Mouse (Mus musculus) neural tube, embryonic 14.5 days (tissue): Measurements from ENCODE around the gene Nkain1. TPM values are rescaled to one million over a fixed set of nuclear protein-coding genes. Genes with fewer than 3 reads are reported as not detected.

Experiments
- ATAC-seq: fragments of 200-750 bp; cut with Nextera tagmentation; 2 replicates; pipeline ENCODE4 v1.8.0; 2017; ENCODE audit warnings: low read depth, mild to moderate bottlenecking, moderate TSS enrichment, moderate library complexity
- H3K27ac ChIP-seq: fragments of 300-500 bp; sonication (generic); 2 replicates; pipeline ENCODE4 v1.5.1; 2014; ENCODE audit warnings: low read depth, mild to moderate bottlenecking, control low read depth, low read length, moderate library complexity, mixed read lengths
- H3K27me3 ChIP-seq: fragments of 300-500 bp; sonication (generic); 2 replicates; pipeline ENCODE4 v1.6.1; 2014; ENCODE audit warnings: low read length; ENCODE audit not compliant: control insufficient read depth, insufficient read depth
- H3K36me3 ChIP-seq: fragments of 300-500 bp; sonication (generic); 2 replicates; pipeline ENCODE4 v1.6.1; 2014; ENCODE audit warnings: low read length, mixed read lengths; ENCODE audit not compliant: control insufficient read depth, insufficient read depth
- H3K4me1 ChIP-seq: fragments of 300-500 bp; sonication (generic); 2 replicates; pipeline ENCODE4 v1.6.1; 2014; ENCODE audit warnings: low read length; ENCODE audit not compliant: control insufficient read depth, insufficient read depth
- H3K4me2 ChIP-seq: fragments of 300-500 bp; sonication (generic); 2 replicates; pipeline ENCODE4 v1.6.1; 2014; ENCODE audit warnings: mild to moderate bottlenecking, low read depth, low read length, control low read depth
- H3K4me3 ChIP-seq: fragments of 300-500 bp; sonication (generic); 2 replicates; pipeline ENCODE4 v1.5.1; 2014; ENCODE audit warnings: low read depth, low read length, control low read depth, mixed read lengths
- H3K9ac ChIP-seq: fragments of 300-500 bp; sonication (generic); replicated peaks from 2 replicates; pipeline ENCODE4 v1.6.1; 2014; ENCODE audit warnings: low read depth, mild to moderate bottlenecking, control low read depth, low read length, mixed read lengths
- H3K9me3 ChIP-seq: fragments of 300-500 bp; sonication (generic); 2 replicates; pipeline ENCODE4 v1.6.1; 2016; ENCODE audit warnings: low read length; ENCODE audit not compliant: control insufficient read depth
- whole genome bisulfite sequencing: fragments of 180-500 bp; shearing (Covaris S2); extraction: QIAGEN DNeasy Blood & Tissue Kit; methylation state at CpG from one replicate; pipeline ENCODE4 v1.1.7; 2014; 5-methylcytosine and 5-hydroxymethylcytosine counted together
- polyA plus RNA-seq: library from polyadenylated mRNA; unstranded; fragments of >200 nt; fragmentation: Nextera tagmentation; extraction: Ambion mirVana; gene quantifications from 2 replicates; pipeline ENCODE4 v1.2.1, GENCODE M21; 2014

The Nkain1 gene
- polyA plus RNA-seq = 17.4 and 19.9 TPM in 2 replicates

- peak within 1 kb of the TSS; percentile 76 for H3K4me2 ChIP-seq
- H3K36me3 ChIP-seq = no peaks in the 10 kb centered on the region
- peak; percentile 81 for ATAC-seq
- WGBS = 0% methylated on average over 36 of the region's 41 CpGs
- H3K4me3 ChIP-seq = peak within 1 kb of the TSS; percentile 87
- peaks cover 26% of the 10 kb centered on the region for H3K4me1 ChIP-seq
- no peaks in the 10 kb centered on the region for H3K27me3 ChIP-seq
- H3K9me3 ChIP-seq = no peaks in the 10 kb centered on the region
- peak within 1 kb of the TSS; percentile 87 for H3K27ac ChIP-seq
- H3K9ac ChIP-seq = peak within 1 kb of the TSS; percentile 97
Observed at GRCm38 (mm10) chr4:130574048-130574413, at the start of gene Nkain1. Gene Nkain1, minus strand, starts transcription at chr4:130574173.

- peaks cover 3% of the 10 kb centered on the region; the same call in 1 of the 2 replicates for H3K4me1 ChIP-seq
- H3K4me2 ChIP-seq = no peak overlapping the region
- H3K27me3 ChIP-seq = no peaks in the 10 kb centered on the region
- H3K27ac ChIP-seq = no peak overlapping the region
- no peaks in the 10 kb centered on the region for H3K9me3 ChIP-seq
- no peak overlapping the region for H3K4me3 ChIP-seq
- ATAC-seq = no peak; the same call in 1 of the 2 replicates
- 47% methylated on average over 9 of the region's 9 CpGs for WGBS
- H3K9ac ChIP-seq = no peak overlapping the region
- no peaks in the 10 kb centered on the region for H3K36me3 ChIP-seq
Observed at GRCm38 (mm10) chr4:130578734-130579274, 4.8 kb upstream of the Nkain1 start.

GRCm38 (mm10) chr4:130577081-130577480, 3.1 kb upstream of the Nkain1 start:
- no peaks in the 10 kb centered on the region for H3K36me3 ChIP-seq
- no peaks in the 10 kb centered on the region for H3K9me3 ChIP-seq
- no peak overlapping the region for H3K4me3 ChIP-seq
- 66% methylated on average over 6 of the region's 6 CpGs for WGBS
- no peak overlapping the region for H3K27ac ChIP-seq
- no peak overlapping the region for H3K4me2 ChIP-seq
- H3K9ac ChIP-seq = no peak overlapping the region
- no peaks in the 10 kb centered on the region for H3K27me3 ChIP-seq
- no peak for ATAC-seq
- peaks cover 3% of the 10 kb centered on the region for H3K4me1 ChIP-seq

GRCm38 (mm10) chr4:130576247-130576931, 2.4 kb upstream of the Nkain1 start:
- H3K9ac ChIP-seq = no peak overlapping the region
- no peak overlapping the region for H3K4me2 ChIP-seq
- no peaks in the 10 kb centered on the region for H3K36me3 ChIP-seq
- H3K27me3 ChIP-seq = no peaks in the 10 kb centered on the region
- no peak for ATAC-seq
- no peaks in the 10 kb centered on the region for H3K9me3 ChIP-seq
- no peak overlapping the region for H3K4me3 ChIP-seq
- H3K4me1 ChIP-seq = peaks cover 10% of the 10 kb centered on the region
- 60% methylated on average over 13 of the region's 13 CpGs for WGBS
- H3K27ac ChIP-seq = no peak overlapping the region

- Histone ChIP-seq H3K27ac (no peak overlapping the region), H3K4me2 (no peak overlapping the region), H3K4me1 (peaks cover 17% of the 10 kb centered on the region), H3K9me3 (no peaks in the 10 kb centered on the region), H3K9ac (no peak overlapping the region), H3K36me3 (no peaks in the 10 kb centered on the region), H3K4me3 (no peak overlapping the region), H3K27me3 (no peaks in the 10 kb centered on the region)
- 78% methylated on average over 3 of the region's 3 CpGs for WGBS
- ATAC-seq = no peak
Observed at GRCm38 (mm10) chr4:130575533-130575932, 1.6 kb upstream of the Nkain1 start.

GRCm38 (mm10) chr4:130574861-130575460, 988 bp upstream of the Nkain1 start:
- 68% methylated on average over 7 of the region's 7 CpGs for WGBS
- H3K9ac ChIP-seq = no peak overlapping the region
- no peaks in the 10 kb centered on the region for H3K36me3 ChIP-seq
- H3K9me3 ChIP-seq = no peaks in the 10 kb centered on the region
- no peak overlapping the region for H3K27ac ChIP-seq
- ATAC-seq = no peak
- H3K27me3 ChIP-seq = no peaks in the 10 kb centered on the region
- no peak overlapping the region for H3K4me2 ChIP-seq
- H3K4me3 ChIP-seq = no peak overlapping the region
- H3K4me1 ChIP-seq = peaks cover 19% of the 10 kb centered on the region

- WGBS = 0% methylated on average over 52 of the region's 76 CpGs
- Histone ChIP-seq H3K27ac (peak overlapping the region; percentile 87), H3K4me1 (peaks cover 29% of the 10 kb centered on the region), H3K36me3 (no peaks in the 10 kb centered on the region), H3K4me2 (peak overlapping the region; percentile 76), H3K27me3 (no peaks in the 10 kb centered on the region), H3K9ac (peak overlapping the region; percentile 97), H3K9me3 (no peaks in the 10 kb centered on the region), H3K4me3 (peak overlapping the region; percentile 87)
- peak; percentile 62 for ATAC-seq
Observed at GRCm38 (mm10) chr4:130573351-130574047, 474 bp downstream of the Nkain1 start.

- ATAC-seq = peak; percentile 7; the same call in 1 of the 2 replicates
- peaks cover 34% of the 10 kb centered on the region for H3K4me1 ChIP-seq
- peak overlapping the region; percentile 87; the same call in 1 of the 2 replicates for H3K27ac ChIP-seq
Observed at GRCm38 (mm10) chr4:130573012-130573350, 992 bp downstream of the Nkain1 start.

More at GRCm38 (mm10) chr4:130573012-130573350, 992 bp downstream of the Nkain1 start:
- WGBS = under 1% methylated on average over 6 of the region's 6 CpGs
- peak overlapping the region; percentile 76 for H3K4me2 ChIP-seq
- H3K9ac ChIP-seq = peak overlapping the region; percentile 97
- H3K9me3 ChIP-seq = no peaks in the 10 kb centered on the region
- peak overlapping the region; percentile 87 for H3K4me3 ChIP-seq
- no peaks in the 10 kb centered on the region for H3K27me3 ChIP-seq
- no peaks in the 10 kb centered on the region for H3K36me3 ChIP-seq
